ENCODE assay signal across 30 mouse cellular contexts in the genomic region with DNA sequence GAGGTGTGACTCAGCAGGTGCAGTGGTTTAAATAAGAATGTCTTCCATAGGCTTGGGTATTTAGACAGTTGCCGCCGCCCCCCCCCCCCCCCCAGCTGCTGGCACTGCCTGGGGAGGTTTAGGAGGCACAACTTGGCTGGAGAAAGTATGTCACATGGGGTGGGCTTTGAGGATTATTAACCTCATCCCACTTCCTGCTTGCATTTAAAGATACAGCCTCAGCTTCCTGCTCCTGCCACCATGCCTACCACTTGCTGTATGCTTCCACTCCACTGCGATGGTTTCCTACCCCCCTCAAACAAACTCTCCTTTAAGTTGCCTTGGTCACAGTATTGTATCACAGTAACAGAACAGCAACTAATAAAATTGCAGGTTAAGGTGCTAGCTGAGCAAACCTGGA. TPM values are rescaled to one million over a fixed set of nuclear protein-coding genes. Genes with fewer than 3 reads are reported as not detected.
A peak's percentile ranks its signal among the peaks of the same experiment; 100 is the strongest.
DNase-seq lines count a peak whose midpoint lies in the region; ATAC-seq and TF ChIP-seq lines count a peak whose summit lies in the region.
"Had no signal": no experiment of that assay in that cellular context is flagged by ENCODE, and none has a peak within 500 bp of the region (broad histone marks: within the 10 kb centered on the region; RNA-seq: fewer than 3 reads in every experiment).

No protein-coding gene starts in this region.

- no peak overlapping the region for H3K9ac ChIP-seq in limb, embryonic 14.5 days (ENCODE audit: low read depth, low read length, severe bottlenecking)
- H3K9ac ChIP-seq: embryonic facial prominence, embryonic 12.5 days; embryonic facial prominence, embryonic 15.5 days; forebrain, postnatal 0 days; heart, embryonic 13.5 days; hindbrain, embryonic 13.5 days; intestine, embryonic 15.5 days had no signal

- peaks cover 24% of the 10 kb centered on the region for H3K36me3 ChIP-seq in limb, embryonic 14.5 days (ENCODE audit: control insufficient read depth, insufficient read depth, low read length)
- peaks cover 37% of the 10 kb centered on the region for H3K36me3 ChIP-seq in limb, embryonic 10.5 days

- no peak for DNase-seq in limb, embryonic 14.5 days (ENCODE audit: low spot score)
- DNase-seq in limb, embryonic 10.5 days (ENCODE audit: low spot score): no peak
- DNase-seq in 416B (ENCODE audit: low read depth): peak; percentile 63
- no peak for DNase-seq in embryo, embryonic 11 days
- no peak for DNase-seq in adipocyte (ENCODE audit: low spot score)
- DNase-seq: adrenal gland, postnatal 10 days; adrenal gland, postnatal 36 days; cerebellum, adult 18-20 months; cerebellum, adult 9-11 months; cerebellum, postnatal 25 days; forebrain, postnatal 0 days; gastrocnemius, adult 2 months; gastrocnemius, postnatal 14 days; heart, adult 18-20 months had no signal

- no peaks in the 10 kb centered on the region for H3K9me3 ChIP-seq in limb, embryonic 14.5 days (ENCODE audit: control insufficient read depth, low read length)
- no peaks in the 10 kb centered on the region for H3K9me3 ChIP-seq in limb, embryonic 10.5 days (replicated peaks)
- H3K9me3 ChIP-seq: embryonic facial prominence, embryonic 12.5 days; embryonic facial prominence, embryonic 15.5 days; heart, embryonic 13.5 days; hindbrain, embryonic 13.5 days; intestine, embryonic 15.5 days had no signal

- 57% methylated on average over 3 of the region's 3 CpGs for WGBS in limb, embryonic 14.5 days
- 52% methylated on average over 3 of the region's 3 CpGs for WGBS in limb, embryonic 10.5 days

- TF ChIP-seq POLR2A in limb, embryonic 14.5 days (IDR thresholded peaks at IDR 0.05; ENCODE audit: borderline replicate concordance, extremely low read depth, insufficient read depth, insufficient read length): no peak

- no peak for ATAC-seq in limb, embryonic 14.5 days (ENCODE audit: low FRiP score, low read depth)
- ATAC-seq in common myeloid progenitor, adult 5-6 weeks (replicated peaks; ENCODE audit: low read depth, poor library complexity, severe bottlenecking): peak; percentile 77
- peak; percentile 22 to 44; a peak in 2 of 4 replicates for ATAC-seq in hematopoietic stem cell, adult 5-6 weeks (replicated peaks in 1 of 2; ENCODE audit: insufficient read depth in 1 of 2, low FRiP score in 2 of 2, low TSS enrichment in 1 of 2, low read depth in 1 of 2, poor library complexity in 2 of 2, severe bottlenecking in 2 of 2)
- ATAC-seq: activated CD4-positive, CD25-positive, alpha-beta regulatory T cell, adult 4 months; forebrain, embryonic 14.5 days; forebrain, postnatal 0 days; hindbrain, embryonic 16.5 days; intestine, embryonic 15.5 days had no signal

- no peaks in the 10 kb centered on the region for H3K27me3 ChIP-seq in limb, embryonic 14.5 days (ENCODE audit: control insufficient read depth, insufficient read depth, low read length)
- no peaks in the 10 kb centered on the region for H3K27me3 ChIP-seq in limb, embryonic 10.5 days (ENCODE audit: low read depth, poor library complexity, severe bottlenecking)
- H3K27me3 ChIP-seq: embryonic facial prominence, embryonic 12.5 days; embryonic facial prominence, embryonic 15.5 days; heart, embryonic 13.5 days; hindbrain, embryonic 13.5 days; intestine, embryonic 15.5 days had no signal

- H3K4me3 ChIP-seq in limb, embryonic 14.5 days (replicated peaks; ENCODE audit: low read length): no peak overlapping the region
- H3K4me3 ChIP-seq in limb, embryonic 10.5 days: no peak overlapping the region
- H3K4me3 ChIP-seq: embryonic facial prominence, embryonic 12.5 days; embryonic facial prominence, embryonic 15.5 days; gastrocnemius, adult 2 months; heart, embryonic 13.5 days; hindbrain, embryonic 10.5 days; hindbrain, embryonic 13.5 days; intestine, embryonic 15.5 days had no signal

- H3K27ac ChIP-seq in limb, embryonic 14.5 days (replicated peaks; ENCODE audit: low read depth, low read length): peak overlapping the region; percentile 45; the same call in 1 of the 2 replicates
- no peak overlapping the region for H3K27ac ChIP-seq in limb, embryonic 10.5 days
- H3K27ac ChIP-seq: embryonic facial prominence, embryonic 12.5 days; gastrocnemius, adult 2 months; heart, embryonic 13.5 days; hindbrain, embryonic 10.5 days; hindbrain, embryonic 13.5 days; intestine, embryonic 15.5 days had no signal

- H3K4me2 ChIP-seq in limb, embryonic 14.5 days (replicated peaks; ENCODE audit: low read depth, low read length, severe bottlenecking): no peak overlapping the region
- H3K4me2 ChIP-seq: embryonic facial prominence, embryonic 12.5 days; embryonic facial prominence, embryonic 15.5 days; heart, embryonic 13.5 days; hindbrain, embryonic 13.5 days; intestine, embryonic 15.5 days had no signal

- peaks cover 25% of the 10 kb centered on the region for H3K4me1 ChIP-seq in limb, embryonic 14.5 days (ENCODE audit: control insufficient read depth, insufficient read depth, low read length)
- H3K4me1 ChIP-seq in limb, embryonic 10.5 days: no peaks in the 10 kb centered on the region
- H3K4me1 ChIP-seq: heart, embryonic 13.5 days; hindbrain, embryonic 13.5 days; intestine, embryonic 15.5 days had no signal

RNA-seq across cellular contexts. Expression of a gene that starts 21.6 kb away (rescaled TPM):
- polyA plus RNA-seq in limb, embryonic 14.5 days (2012; rRNA removed): 27.4 and 27.8 TPM in 2 replicates
- 20.0 and 23.3 TPM in 2 replicates for polyA plus RNA-seq in limb, embryonic 14.5 days (2014; fragmentation: Nextera tagmentation; extraction: Ambion mirVana)
- 46.4 and 46.6 TPM in 2 replicates for polyA plus RNA-seq in limb, embryonic 10.5 days (2016; fragmentation: Nextera tagmentation; extraction: Ambion mirVana)
- 43.7 and 52.7 TPM in 2 replicates for total RNA-seq in common myeloid progenitor, adult 5-6 weeks (2017)
- 53.2 and 58.5 TPM in 2 replicates for total RNA-seq in hematopoietic stem cell, adult 5-6 weeks (2017)

RNA-seq across cellular contexts. Expression of a gene that starts 21.6 kb away (rescaled TPM):
- polyA plus RNA-seq in limb, embryonic 14.5 days (2012; rRNA removed): 5.7 and 6.0 TPM in 2 replicates
- 23.6 and 25.1 TPM in 2 replicates for polyA plus RNA-seq in limb, embryonic 14.5 days (2014; fragmentation: Nextera tagmentation; extraction: Ambion mirVana)
- polyA plus RNA-seq in limb, embryonic 10.5 days (2016; fragmentation: Nextera tagmentation; extraction: Ambion mirVana): 25.2 and 26.2 TPM in 2 replicates
- total RNA-seq in common myeloid progenitor, adult 5-6 weeks (2017): 12.4 and 17.7 TPM in 2 replicates
- 9.6 and 14.2 TPM in 2 replicates for total RNA-seq in hematopoietic stem cell, adult 5-6 weeks (2017)

RNA-seq across cellular contexts. Expression of a gene that starts 34.9 kb away (rescaled TPM):
- polyA plus RNA-seq in limb, embryonic 14.5 days (2012; rRNA removed): 2.0 and 2.4 TPM in 2 replicates
- polyA plus RNA-seq in limb, embryonic 14.5 days (2014; fragmentation: Nextera tagmentation; extraction: Ambion mirVana): 0.73 and 1.8 TPM in 2 replicates
- polyA plus RNA-seq in limb, embryonic 10.5 days (2016; fragmentation: Nextera tagmentation; extraction: Ambion mirVana): 0.61 and 0.98 TPM in 2 replicates
- 19.9 and 26.4 TPM in 2 replicates for total RNA-seq in common myeloid progenitor, adult 5-6 weeks (2017)
- 26.8 and 110 TPM in 2 replicates for total RNA-seq in hematopoietic stem cell, adult 5-6 weeks (2017)
- total RNA-seq: ES-E14 had no signal
- polyA plus RNA-seq: activated CD4-positive, CD25-positive, alpha-beta regulatory T cell, adult 4 months had no signal

RNA-seq across cellular contexts. Expression of a gene that starts 50.2 kb away (rescaled TPM):
- polyA plus RNA-seq in limb, embryonic 14.5 days (2012; rRNA removed): 0.06 and 0.20 TPM in 2 replicates
- 0.23 and 0.43 TPM in 2 replicates for polyA plus RNA-seq in limb, embryonic 14.5 days (2014; fragmentation: Nextera tagmentation; extraction: Ambion mirVana)
- 0.05 and 0.08 TPM in 2 replicates for polyA plus RNA-seq in limb, embryonic 10.5 days (2016; fragmentation: Nextera tagmentation; extraction: Ambion mirVana)
- total RNA-seq in common myeloid progenitor, adult 5-6 weeks (2017): not detected in 2 replicates
- not detected in 2 replicates for total RNA-seq in hematopoietic stem cell, adult 5-6 weeks (2017)
- total RNA-seq: adrenal gland, adult 18-20 months; adrenal gland, postnatal 10 days; adrenal gland, postnatal 36 days; ES-E14; gastrocnemius, adult 2 months; gastrocnemius, postnatal 4 days; heart, adult 18-20 months; heart, postnatal 25 days had no signal
- polyA plus RNA-seq: activated CD4-positive, CD25-positive, alpha-beta regulatory T cell, adult 4 months; embryonic facial prominence, embryonic 12.5 days; embryonic facial prominence, embryonic 15.5 days; heart, postnatal 0 days; intestine, embryonic 15.5 days had no signal
